Mouse (Mus musculus) large intestine, adult 2 months (tissue): ENCODE data around the gene Msi1. TPM values are rescaled to one million over a fixed set of nuclear protein-coding genes. Genes with fewer than 3 reads are reported as not detected.

Experiments
- DNase-seq: peaks from one replicate; pipeline ENCODE4 v3.0.0-alpha.2; 2012; ENCODE audit warnings: low read depth, low spot score
- WGBS: fragments of 180-500 bp; shearing (Covaris S2); methylation state at CpG from one replicate; pipeline ENCODE4 v1.1.7; 2018; 5-methylcytosine and 5-hydroxymethylcytosine counted together
- polyA plus RNA-seq: library from polyadenylated mRNA; depleted of rRNA; stranded (reverse); fragments of >200 nt; gene quantifications from 2 replicates; pipeline ENCODE4 v1.2.3, GENCODE M21; 2012

The Msi1 gene
- polyA plus RNA-seq, 1 experiment = 8.7 TPM

GRCm38 (mm10) chr5:115455838-115456237, 26.4 kb downstream of the Msi1 start:
- 75% methylated on average over 7 of the region's 7 CpGs for WGBS
- no peak for DNase-seq

- DNase-seq = no peak
- 38% methylated on average over 13 of the region's 13 CpGs for WGBS
Measured at GRCm38 (mm10) chr5:115458918-115459317, 29.5 kb downstream of the Msi1 start.

GRCm38 (mm10) chr5:115464408-115465115, 35.2 kb downstream of the Msi1 start:
- no peak for DNase-seq
- WGBS = 82% methylated on average over 18 of the region's 18 CpGs

- no peak for DNase-seq
- WGBS = 35% methylated on average over 9 of the region's 9 CpGs
Measured at GRCm38 (mm10) chr5:115465642-115466420, 36.4 kb downstream of the Msi1 start, which contains the start of gene Pla2g1b. Pla2g1b (plus strand) TSS chr5:115466262.

- WGBS = 71% methylated on average over 6 of the region's 6 CpGs
- no peak for DNase-seq
Measured at GRCm38 (mm10) chr5:115469791-115470190, 40.4 kb downstream of the Msi1 start.

- no peak for DNase-seq
- 34% methylated on average over 20 of the region's 20 CpGs for WGBS
Measured at GRCm38 (mm10) chr5:115470766-115471531, 41.5 kb downstream of the Msi1 start.

- WGBS = 61% methylated on average over 10 of the region's 10 CpGs
- DNase-seq = no peak
Measured at GRCm38 (mm10) chr5:115473191-115473590, 43.8 kb downstream of the Msi1 start.

- 63% methylated on average over 22 of the region's 22 CpGs for WGBS
- no peak for DNase-seq
Measured at GRCm38 (mm10) chr5:115474174-115474828, 44.9 kb downstream of the Msi1 start.

- DNase-seq = no peak
Measured at GRCm38 (mm10) chr5:115475337-115476106, 46.1 kb downstream of the Msi1 start.

GRCm38 (mm10) chr5:115476107-115476727, 46.8 kb downstream of the Msi1 start:
- no peak for DNase-seq

More at GRCm38 (mm10) chr5:115475337-115476106, 46.1 kb downstream of the Msi1 start:
- 25% methylated on average over 22 of the region's 22 CpGs for WGBS

GRCm38 (mm10) chr5:115479561-115479960, 50.2 kb downstream of the Msi1 start:
- DNase-seq = no peak
- WGBS = 85% methylated on average over 15 of the region's 15 CpGs

More at GRCm38 (mm10) chr5:115476107-115476727, 46.8 kb downstream of the Msi1 start:
- WGBS = 45% methylated on average over 12 of the region's 12 CpGs

GRCm38 (mm10) chr5:115480101-115480500, 50.7 kb downstream of the Msi1 start:
- DNase-seq = no peak
- 48% methylated on average over 27 of the region's 27 CpGs for WGBS

GRCm38 (mm10) chr5:115482390-115483265, 53.2 kb downstream of the Msi1 start:
- DNase-seq = no peak
- WGBS = 78% methylated on average over 38 of the region's 38 CpGs

- DNase-seq = no peak
- 64% methylated on average over 6 of the region's 6 CpGs for WGBS
Measured at GRCm38 (mm10) chr5:115483385-115483784, 54.0 kb downstream of the Msi1 start.

GRCm38 (mm10) chr5:115483947-115484920, 54.8 kb downstream of the Msi1 start, which contains the start of gene Sirt4:
Sirt4 (minus strand) TSS chr5:115484725.
- 3% methylated on average over 30 of the region's 30 CpGs for WGBS
- DNase-seq = peak; percentile 96

- DNase-seq = no peak
- 57% methylated on average over 5 of the region's 5 CpGs for WGBS
Measured at GRCm38 (mm10) chr5:115484996-115485395, 55.6 kb downstream of the Msi1 start.
